Mouse (Mus musculus) E14TG2a.4 (cell line): ENCODE measurements around the gene Tsen34.

Source experiments
- CTCF ChIP-seq: conservative IDR thresholded peaks from 2 replicates; pipeline ENCODE4 v1.5.1; 2014; ENCODE audit warnings: low read length
- NANOG ChIP-seq: IDR thresholded peaks from 2 replicates; pipeline ENCODE4 v1.6.1; 2014; ENCODE audit warnings: borderline replicate concordance, low read length, mixed read lengths

- TF ChIP-seq CTCF (no peak), NANOG (no peak)
These were observed 1.1 kb downstream of the Tsen34 start for GRCm38 (mm10) chr7:3693809-3694075.
